Mouse (Mus musculus) C2C12 (cell line): ENCODE results near the gene Eva1a.

Experiments used
- CEBPB ChIP-seq: IDR thresholded peaks from one replicate; pipeline ENCODE4 v1.6.1; 2011; ENCODE audit warnings: low read depth, mild to moderate bottlenecking, control low read depth, moderate library complexity
- CTCF ChIP-seq: IDR thresholded peaks from one replicate; pipeline ENCODE4 v1.5.1; 2011; ENCODE audit not compliant: control insufficient read depth, insufficient read depth, insufficient read length
- FOSL1 ChIP-seq: IDR thresholded peaks from one replicate; pipeline ENCODE4 v1.8.0; 2011; ENCODE audit warnings: mild to moderate bottlenecking, low read length; ENCODE audit not compliant: poor library complexity, insufficient read depth, severe bottlenecking
- MAX ChIP-seq: IDR thresholded peaks from one replicate; pipeline ENCODE4 v1.6.1; 2011; ENCODE audit warnings: mild to moderate bottlenecking, control low read depth
- MYOD1 ChIP-seq: IDR thresholded peaks from one replicate; pipeline ENCODE4 v1.6.1; 2011; ENCODE audit warnings: low read depth; ENCODE audit not compliant: control insufficient read depth, insufficient read length
- MYOG ChIP-seq: IDR thresholded peaks from one replicate; pipeline ENCODE4 v1.6.1; 2011; ENCODE audit not compliant: control insufficient read depth, insufficient read length; ENCODE audit errors: extremely low read depth
- USF1 ChIP-seq: IDR thresholded peaks from one replicate; pipeline ENCODE4 v1.6.1; 2011; ENCODE audit warnings: low read depth, mild to moderate bottlenecking, control low read depth, moderate library complexity

DNA sequence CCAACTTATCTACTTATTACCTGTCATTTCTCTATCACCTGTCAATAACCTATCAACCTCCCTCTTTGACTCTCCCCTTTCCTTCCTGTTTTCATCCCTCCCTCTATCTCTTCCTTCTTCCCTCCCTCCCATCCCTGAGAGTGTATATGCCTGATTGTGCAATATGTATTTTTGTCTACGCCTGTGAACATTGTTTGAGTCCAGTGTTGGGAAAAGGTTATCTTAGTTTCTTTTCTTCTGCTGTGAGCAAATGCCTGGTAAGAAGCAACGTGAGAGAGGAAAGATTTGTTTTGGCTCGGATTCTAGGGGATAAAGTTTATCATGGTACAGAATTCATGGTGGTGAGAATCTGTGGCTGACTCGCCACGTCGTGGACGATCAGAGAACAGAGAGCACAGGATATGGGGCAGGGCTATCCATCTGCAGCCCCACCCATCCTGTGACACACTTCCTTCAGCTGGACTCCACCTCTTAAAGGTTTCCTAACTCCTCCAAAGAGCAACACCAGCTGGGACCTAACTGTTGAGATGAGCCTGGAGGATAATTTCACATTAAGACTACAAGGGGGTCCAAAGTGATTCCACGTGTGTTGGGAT is 44.6 kb downstream of the Eva1a start:
- TF ChIP-seq USF1 (no peak), CTCF (no peak), MYOG (no peak), MAX (no peak), CEBPB (no peak), MYOD1 (no peak), FOSL1 (no peak)
